28 mouse cellular contexts compared by ENCODE assay signal in the genomic region with DNA sequence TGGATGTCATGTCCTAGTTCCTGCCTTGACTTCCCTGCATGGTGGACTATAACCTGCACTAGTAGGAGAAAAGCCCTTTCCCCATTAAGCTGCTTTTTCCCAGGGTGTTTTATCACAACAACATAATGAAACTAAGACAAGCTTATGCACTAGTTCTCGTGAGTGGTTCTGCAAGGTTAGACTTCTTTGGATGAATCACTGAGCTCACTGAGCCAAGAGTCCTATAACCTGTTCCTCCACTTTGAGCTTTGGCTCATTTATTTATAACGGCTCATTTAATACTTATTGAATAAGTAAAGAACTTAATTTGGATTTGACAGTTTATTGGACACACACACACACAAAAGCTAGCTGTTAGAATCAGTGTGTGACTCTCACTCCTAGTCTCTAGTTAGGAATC. TPM values are rescaled to one million over a fixed set of nuclear protein-coding genes. Genes with fewer than 3 reads are reported as not detected.
DNase-seq lines count a peak whose midpoint lies in the region; ATAC-seq and TF ChIP-seq lines count a peak whose summit lies in the region.
"Had no signal": no experiment of that assay in that cellular context is flagged by ENCODE, and none has a peak within 500 bp of the region (broad histone marks: within the 10 kb centered on the region; RNA-seq: fewer than 3 reads in every experiment).

No protein-coding gene starts in this region.

- no peaks in the 10 kb centered on the region for H3K4me1 ChIP-seq in embryonic facial prominence, embryonic 14.5 days (ENCODE audit: control insufficient read depth, insufficient read depth, low read length)
- H3K4me1 ChIP-seq in embryonic facial prominence, embryonic 10.5 days = no peaks in the 10 kb centered on the region
- no peaks in the 10 kb centered on the region for H3K4me1 ChIP-seq in kidney, embryonic 14.5 days (ENCODE audit: control insufficient read depth, insufficient read depth, low read length)
- H3K4me1 ChIP-seq in kidney, embryonic 16.5 days (ENCODE audit: insufficient read depth, low read length) = no peaks in the 10 kb centered on the region
- no peaks in the 10 kb centered on the region for H3K4me1 ChIP-seq in lung, postnatal 0 days (ENCODE audit: insufficient read depth, low read depth, low read length)
- H3K4me1 ChIP-seq: embryonic facial prominence, embryonic 13.5 days; forebrain, embryonic 13.5 days; forebrain, embryonic 15.5 days had no signal

- TF ChIP-seq EP300 in lung, postnatal 0 days (IDR thresholded peaks at IDR 0.05) = no peak

- H3K27me3 ChIP-seq in embryonic facial prominence, embryonic 14.5 days (replicated peaks; ENCODE audit: control insufficient read depth, insufficient read depth, low read length) = no peaks in the 10 kb centered on the region
- no peaks in the 10 kb centered on the region for H3K27me3 ChIP-seq in embryonic facial prominence, embryonic 10.5 days (replicated peaks; ENCODE audit: low read depth, poor library complexity, severe bottlenecking)
- no peaks in the 10 kb centered on the region for H3K27me3 ChIP-seq in kidney, embryonic 14.5 days (ENCODE audit: control insufficient read depth, insufficient read depth, low read length)
- no peaks in the 10 kb centered on the region for H3K27me3 ChIP-seq in kidney, embryonic 16.5 days (ENCODE audit: insufficient read depth, low read length)
- no peaks in the 10 kb centered on the region for H3K27me3 ChIP-seq in lung, postnatal 0 days (replicated peaks; ENCODE audit: insufficient read depth, low read length)
- H3K27me3 ChIP-seq: CH12.LX; embryonic facial prominence, embryonic 13.5 days; forebrain, embryonic 13.5 days; forebrain, embryonic 15.5 days; Patski had no signal

- ATAC-seq in embryonic facial prominence, embryonic 14.5 days (ENCODE audit: low read depth) = no peak
- ATAC-seq in kidney, embryonic 14.5 days (ENCODE audit: low FRiP score, low TSS enrichment) = 0 out of 2 replicates have a peak, but pooled peaks have one; percentile 28
- ATAC-seq in kidney, embryonic 16.5 days (ENCODE audit: low FRiP score, low TSS enrichment) = peak; percentile 74; the same call in 1 of the 2 replicates
- ATAC-seq in lung, postnatal 0 days = no peak
- ATAC-seq: activated CD4-positive, CD25-positive, alpha-beta regulatory T cell, adult 4 months; CD4-positive, CD25-positive, alpha-beta regulatory T cell, adult 4 months; forebrain, embryonic 13.5 days; forebrain, embryonic 15.5 days; Patski had no signal

- H3K9ac ChIP-seq in embryonic facial prominence, embryonic 14.5 days (ENCODE audit: low read depth, low read length) = no peak overlapping the region
- H3K9ac ChIP-seq in kidney, embryonic 14.5 days (ENCODE audit: low read depth, low read length) = no peak overlapping the region
- H3K9ac ChIP-seq in kidney, embryonic 16.5 days (replicated peaks; ENCODE audit: low read length) = no peak overlapping the region
- H3K9ac ChIP-seq in lung, postnatal 0 days (replicated peaks; ENCODE audit: low read depth) = no peak overlapping the region
- H3K9ac ChIP-seq: embryonic facial prominence, embryonic 13.5 days; forebrain, embryonic 13.5 days; forebrain, embryonic 15.5 days had no signal

- no peak overlapping the region for H3K4me3 ChIP-seq in embryonic facial prominence, embryonic 14.5 days (ENCODE audit: low read depth, low read length)
- no peak overlapping the region for H3K4me3 ChIP-seq in embryonic facial prominence, embryonic 10.5 days
- no peak overlapping the region for H3K4me3 ChIP-seq in kidney, embryonic 14.5 days (ENCODE audit: low read length)
- no peak overlapping the region for H3K4me3 ChIP-seq in kidney, embryonic 16.5 days (ENCODE audit: low read length)
- H3K4me3 ChIP-seq in lung, postnatal 0 days (ENCODE audit: low read depth, low read length) = no peak overlapping the region
- H3K4me3 ChIP-seq: embryonic facial prominence, embryonic 13.5 days; forebrain, embryonic 13.5 days; forebrain, embryonic 15.5 days had no signal

- no peak overlapping the region for H3K4me2 ChIP-seq in embryonic facial prominence, embryonic 14.5 days (ENCODE audit: low read depth, low read length)
- no peak overlapping the region for H3K4me2 ChIP-seq in kidney, embryonic 14.5 days (replicated peaks; ENCODE audit: low read depth, low read length)
- H3K4me2 ChIP-seq in kidney, embryonic 16.5 days (replicated peaks; ENCODE audit: low read depth, low read length) = no peak overlapping the region
- no peak overlapping the region for H3K4me2 ChIP-seq in lung, postnatal 0 days (replicated peaks; ENCODE audit: low read depth, low read length)
- H3K4me2 ChIP-seq: embryonic facial prominence, embryonic 13.5 days; forebrain, embryonic 13.5 days; forebrain, embryonic 15.5 days had no signal

- 71% methylated on average over 2 of the region's 2 CpGs for WGBS in embryonic facial prominence, embryonic 14.5 days
- 89% methylated on average over 2 of the region's 2 CpGs for WGBS in embryonic facial prominence, embryonic 10.5 days
- 71% methylated on average over 2 of the region's 2 CpGs for WGBS in kidney, embryonic 14.5 days
- WGBS in kidney, embryonic 16.5 days = 63% methylated on average over 2 of the region's 2 CpGs
- WGBS in lung, postnatal 0 days = 63% methylated on average over 2 of the region's 2 CpGs

- DNase-seq in embryonic facial prominence, embryonic 14.5 days (ENCODE audit: low spot score) = peak; percentile 22
- DNase-seq in embryonic facial prominence, embryonic 10.5 days (ENCODE audit: low spot score) = no peak
- DNase-seq in kidney, postnatal 25 days = no peak
- DNase-seq in kidney, adult 11 months = no peak
- peak; percentile 14 for DNase-seq in lung, postnatal 0 days (ENCODE audit: low spot score)
- DNase-seq in lung, postnatal 10 days = no peak
- DNase-seq: adrenal gland, adult 8-10 months; adrenal gland, postnatal 14 days; adrenal gland, postnatal 36 days; B cell, adult 2 months; cerebellum, adult 11-12 months; cerebellum, adult 2 months; cerebellum, adult 9-10 months; cerebellum, postnatal 10 days; cerebellum, postnatal 25 days had no signal

- 0 out of 2 replicates have a peak, but pooled peaks cover 4% of the 10 kb centered on the region for H3K9me3 ChIP-seq in embryonic facial prominence, embryonic 14.5 days (ENCODE audit: control insufficient read depth, low read length)
- H3K9me3 ChIP-seq in embryonic facial prominence, embryonic 10.5 days = 0 out of 2 replicates have a peak, but pooled peaks cover 5% of the 10 kb centered on the region
- no peaks in the 10 kb centered on the region for H3K9me3 ChIP-seq in kidney, embryonic 14.5 days (ENCODE audit: control insufficient read depth, low read length)
- H3K9me3 ChIP-seq in kidney, embryonic 16.5 days (ENCODE audit: low read length) = peaks cover 5% of the 10 kb centered on the region; the same call in 1 of the 2 replicates
- H3K9me3 ChIP-seq in lung, postnatal 0 days (ENCODE audit: low read length) = no peaks in the 10 kb centered on the region; the same call in 1 of the 2 replicates
- H3K9me3 ChIP-seq: forebrain, embryonic 15.5 days; G1E had no signal

- H3K36me3 ChIP-seq in embryonic facial prominence, embryonic 14.5 days (ENCODE audit: control insufficient read depth, insufficient read depth, low read length) = no peaks in the 10 kb centered on the region
- no peaks in the 10 kb centered on the region for H3K36me3 ChIP-seq in embryonic facial prominence, embryonic 10.5 days (replicated peaks)
- no peaks in the 10 kb centered on the region for H3K36me3 ChIP-seq in kidney, embryonic 14.5 days (ENCODE audit: control insufficient read depth, insufficient read depth, low read length)
- no peaks in the 10 kb centered on the region for H3K36me3 ChIP-seq in kidney, embryonic 16.5 days (ENCODE audit: insufficient read depth, low read length)
- H3K36me3 ChIP-seq in lung, postnatal 0 days (ENCODE audit: insufficient read depth, low read length) = no peaks in the 10 kb centered on the region
- H3K36me3 ChIP-seq: embryonic facial prominence, embryonic 13.5 days; forebrain, embryonic 15.5 days; G1E had no signal

- no peak for TF ChIP-seq CTCF in lung, postnatal 0 days (IDR thresholded peaks at IDR 0.05)

- no peak overlapping the region for H3K27ac ChIP-seq in embryonic facial prominence, embryonic 14.5 days (replicated peaks; ENCODE audit: low read depth, low read length)
- no peak overlapping the region for H3K27ac ChIP-seq in embryonic facial prominence, embryonic 10.5 days (replicated peaks)
- H3K27ac ChIP-seq in kidney, embryonic 14.5 days (ENCODE audit: low read depth, low read length) = no peak overlapping the region
- H3K27ac ChIP-seq in kidney, embryonic 16.5 days (ENCODE audit: low read length) = no peak overlapping the region
- H3K27ac ChIP-seq in lung, postnatal 0 days (ENCODE audit: low read length) = no peak overlapping the region
- H3K27ac ChIP-seq: embryonic facial prominence, embryonic 13.5 days; forebrain, embryonic 13.5 days; forebrain, embryonic 15.5 days had no signal

RNA-seq across cellular contexts. Expression of gene Fam240b, which starts 16.7 kb away (rescaled TPM):
- not detected in 2 replicates for polyA plus RNA-seq in embryonic facial prominence, embryonic 14.5 days (2014; fragmentation: Nextera tagmentation; extraction: Ambion mirVana)
- polyA plus RNA-seq in embryonic facial prominence, embryonic 10.5 days (2016; fragmentation: Nextera tagmentation; extraction: Ambion mirVana) = not detected in 2 replicates
- polyA plus RNA-seq in kidney, embryonic 14.5 days (2014; fragmentation: Nextera tagmentation; extraction: Ambion mirVana) = not detected in 2 replicates
- 0.14 TPM in 1 of 2 replicates, not detected in the other for polyA plus RNA-seq in kidney, embryonic 16.5 days (2015; fragmentation: Nextera tagmentation; extraction: Ambion mirVana)
- not detected in 2 replicates for polyA plus RNA-seq in lung, postnatal 0 days (2015; fragmentation: Nextera tagmentation; extraction: Ambion mirVana)
- polyA plus RNA-seq: activated CD4-positive, CD25-positive, alpha-beta regulatory T cell, adult 4 months; CD4-positive, CD25-positive, alpha-beta regulatory T cell, adult 4 months; cerebellum, adult 2 months; cortical plate, adult 2 months; embryonic facial prominence, embryonic 11.5 days; embryonic facial prominence, embryonic 13.5 days; forebrain, embryonic 11.5 days; forebrain, embryonic 13.5 days; forebrain, embryonic 15.5 days; G1E; Patski had no signal

Comparison
In these comparisons a context has a peak if more than half of its experiments do, and no peak if none do; other contexts are left out.
1. DNase-seq: peak in embryonic facial prominence, embryonic 14.5 days (single experiment) and lung, postnatal 0 days (single experiment); none in embryonic facial prominence, embryonic 10.5 days (single experiment), kidney, postnatal 25 days (0 of 2), kidney, adult 11 months (single experiment) and lung, postnatal 10 days (single experiment).
2. ATAC-seq: peak in kidney, embryonic 14.5 days (single experiment) and kidney, embryonic 16.5 days (single experiment); none in embryonic facial prominence, embryonic 14.5 days (single experiment) and lung, postnatal 0 days (single experiment).